Mouse (Mus musculus): ENCODE measurements around the gene Ptprn2.
A peak's percentile ranks its signal among the peaks of the same experiment; 100 is the strongest.

Gene Ptprn2

DNA sequence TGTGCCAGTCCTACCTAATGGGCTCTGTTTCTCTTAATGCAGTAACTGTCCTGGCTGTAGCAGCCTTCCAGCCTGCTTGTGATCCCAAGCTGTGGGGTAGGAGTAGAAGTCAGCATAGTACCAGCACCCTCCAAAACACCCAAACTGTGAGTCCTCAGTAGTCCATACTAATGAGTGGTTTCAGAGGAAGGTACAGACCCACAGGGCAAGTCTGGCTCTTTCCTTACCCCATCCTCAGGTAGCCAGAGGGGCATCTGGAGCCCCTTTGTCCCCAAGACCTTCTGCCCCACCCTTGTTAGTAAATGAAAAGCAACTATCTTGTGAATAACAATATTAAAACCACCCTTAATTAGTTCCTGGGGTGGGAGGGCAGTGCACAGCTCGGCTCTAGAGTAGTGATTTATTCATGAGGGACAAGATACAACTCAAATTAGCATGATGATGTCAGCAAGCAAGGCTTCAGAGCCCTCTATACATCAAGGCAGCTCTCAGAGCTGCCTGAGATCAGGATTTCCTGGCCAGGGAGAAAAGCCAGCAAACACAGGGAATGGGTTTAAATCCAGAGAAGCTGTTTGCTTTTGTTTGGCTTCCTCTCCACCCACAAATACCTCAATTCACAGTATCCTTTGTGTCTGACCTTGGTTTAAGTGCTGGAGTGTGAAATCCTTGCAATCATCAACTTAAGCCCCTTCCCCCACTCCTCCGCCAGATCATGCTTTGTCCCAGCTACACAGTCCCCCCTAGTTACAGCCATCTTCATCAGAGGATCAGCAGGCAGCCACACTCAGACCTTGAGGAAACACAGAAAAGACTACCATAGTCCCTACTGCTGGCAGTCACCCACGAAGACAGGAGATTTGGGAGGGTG, 562.1 kb downstream of the Ptprn2 start:
- DNase-seq (ENCODE audit: low read depth in 1 of 2, low spot score in 2 of 2) = no peak

DNA sequence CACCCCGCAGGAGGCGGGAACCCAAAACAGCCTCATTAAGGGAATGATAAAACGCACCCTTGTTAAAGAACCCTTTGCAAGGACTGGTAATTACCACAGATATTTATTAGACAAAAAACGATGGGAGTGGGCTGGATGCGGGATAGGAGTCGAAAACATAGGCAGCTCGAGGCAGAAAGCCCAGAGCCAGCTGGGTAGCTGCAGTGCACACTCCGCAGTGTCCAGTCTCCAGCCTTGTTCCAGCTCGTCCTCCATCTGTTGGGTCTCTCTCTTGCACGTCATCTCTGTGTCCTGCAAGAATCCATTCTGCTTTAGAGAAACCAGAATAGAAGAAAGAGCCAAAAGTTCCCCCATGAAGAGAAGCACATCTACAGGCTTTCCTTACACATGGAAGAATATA, 564.3 kb downstream of the Ptprn2 start:
- no peak for DNase-seq (ENCODE audit: low read depth in 1 of 2, low spot score in 2 of 2)

DNA sequence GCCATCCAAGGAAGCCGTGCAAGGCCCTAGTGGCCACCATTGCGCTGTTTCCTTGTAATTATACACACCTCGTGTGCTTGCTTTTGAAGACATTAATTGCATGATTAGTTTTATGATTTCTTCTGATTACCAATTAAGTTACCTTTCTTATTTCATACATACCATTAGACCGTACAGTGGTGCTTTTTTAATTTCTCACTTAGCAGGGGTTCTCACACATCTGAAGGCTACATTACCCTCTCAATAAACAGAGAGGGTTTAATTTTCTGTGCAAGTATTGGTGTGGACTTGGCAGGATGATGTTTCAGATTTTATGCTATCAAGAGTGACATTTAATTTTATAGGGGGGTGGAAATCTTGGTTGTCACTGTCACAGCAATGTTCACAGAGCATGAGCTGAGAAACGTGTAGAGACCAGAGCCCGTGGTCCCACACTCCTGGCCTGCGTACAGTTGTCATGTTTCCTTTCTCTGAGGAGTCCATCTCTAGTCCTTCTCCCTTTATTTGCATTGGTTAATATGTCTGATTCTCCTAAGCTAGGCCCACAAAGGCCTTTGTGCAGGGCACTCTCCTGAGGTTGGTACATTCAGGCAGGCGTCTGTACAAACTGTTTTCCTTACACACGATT, 567.8 kb downstream of the Ptprn2 start:
- DNase-seq (ENCODE audit: low read depth in 1 of 2, low spot score in 2 of 2) = no peak

DNA sequence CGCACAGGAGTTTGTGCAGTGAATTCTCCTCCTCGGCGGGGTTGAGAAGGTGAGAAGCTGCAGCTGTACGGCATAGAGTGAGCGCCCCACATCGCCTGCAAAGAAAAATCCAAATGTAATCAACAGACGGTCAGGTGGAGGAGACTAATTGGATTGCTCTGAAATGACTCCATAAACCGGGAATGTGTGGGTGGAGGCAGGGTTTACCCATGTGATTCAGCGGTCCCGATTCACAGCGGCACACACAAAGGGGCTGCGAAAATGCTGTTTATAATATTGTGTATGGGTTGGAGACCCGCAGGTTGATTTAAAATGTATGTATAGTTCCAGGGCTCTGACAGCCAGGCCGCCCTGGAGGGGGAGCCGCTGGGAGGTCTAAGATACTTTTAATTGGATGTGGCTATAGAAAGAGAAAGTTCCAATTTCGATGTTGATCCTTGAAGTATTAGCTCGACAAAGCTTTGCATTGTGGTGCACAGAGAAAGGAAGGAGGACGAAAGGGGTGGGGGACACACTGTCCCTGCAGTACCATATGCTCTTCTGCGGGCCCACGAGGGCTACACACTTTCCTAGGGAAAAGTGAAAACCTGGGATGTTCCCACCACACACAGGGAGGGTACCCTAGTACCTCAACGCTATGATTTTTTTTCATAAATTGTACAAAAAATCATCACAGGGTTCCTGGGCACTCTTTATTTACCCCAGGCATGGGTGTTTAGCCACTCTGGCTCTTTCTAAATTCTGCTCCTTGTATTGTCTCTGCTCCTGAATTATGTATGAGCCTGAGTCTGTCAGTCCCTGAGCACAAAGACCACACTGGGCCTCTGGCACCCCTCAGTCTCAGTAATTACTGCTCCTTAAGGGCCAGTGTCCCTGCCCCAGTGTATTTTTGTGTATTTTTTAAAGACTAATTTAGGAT, 568.6 kb downstream of the Ptprn2 start:
- no peak for DNase-seq (ENCODE audit: low read depth in 1 of 2, low spot score in 2 of 2)

DNA sequence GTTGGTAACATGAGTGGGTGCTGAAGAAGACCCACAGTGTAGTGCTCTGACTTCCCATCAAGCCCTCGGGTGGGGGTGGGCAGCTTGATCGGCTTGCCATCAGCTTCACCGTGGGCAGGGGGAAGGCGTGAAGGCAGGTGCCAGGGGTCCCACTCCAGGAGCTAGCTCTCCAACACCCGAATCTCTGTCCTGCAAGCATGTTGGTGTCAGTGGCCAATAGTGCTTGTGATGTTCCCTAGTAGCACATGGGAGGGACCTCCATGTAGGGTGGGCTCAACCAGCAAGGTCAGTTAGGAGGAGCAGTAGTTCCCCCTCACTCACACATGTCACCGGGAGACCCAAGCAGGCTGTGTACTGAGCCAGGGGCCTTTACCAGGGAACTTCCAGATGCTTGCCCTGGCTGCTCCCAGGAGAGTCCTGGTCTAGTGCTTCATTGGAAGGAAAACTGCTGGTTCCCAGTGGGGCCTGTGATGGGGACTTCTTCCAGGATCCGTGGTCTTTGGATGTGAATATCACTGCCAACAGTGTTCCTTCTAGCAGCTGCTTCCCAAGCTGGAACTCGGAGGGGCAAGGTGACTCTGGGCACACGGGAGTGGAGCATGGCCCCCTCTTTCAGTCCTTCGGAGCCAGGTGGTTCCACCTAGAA, 569.5 kb downstream of the Ptprn2 start:
- DNase-seq (ENCODE audit: low read depth in 1 of 2, low spot score in 2 of 2) = no peak

DNA sequence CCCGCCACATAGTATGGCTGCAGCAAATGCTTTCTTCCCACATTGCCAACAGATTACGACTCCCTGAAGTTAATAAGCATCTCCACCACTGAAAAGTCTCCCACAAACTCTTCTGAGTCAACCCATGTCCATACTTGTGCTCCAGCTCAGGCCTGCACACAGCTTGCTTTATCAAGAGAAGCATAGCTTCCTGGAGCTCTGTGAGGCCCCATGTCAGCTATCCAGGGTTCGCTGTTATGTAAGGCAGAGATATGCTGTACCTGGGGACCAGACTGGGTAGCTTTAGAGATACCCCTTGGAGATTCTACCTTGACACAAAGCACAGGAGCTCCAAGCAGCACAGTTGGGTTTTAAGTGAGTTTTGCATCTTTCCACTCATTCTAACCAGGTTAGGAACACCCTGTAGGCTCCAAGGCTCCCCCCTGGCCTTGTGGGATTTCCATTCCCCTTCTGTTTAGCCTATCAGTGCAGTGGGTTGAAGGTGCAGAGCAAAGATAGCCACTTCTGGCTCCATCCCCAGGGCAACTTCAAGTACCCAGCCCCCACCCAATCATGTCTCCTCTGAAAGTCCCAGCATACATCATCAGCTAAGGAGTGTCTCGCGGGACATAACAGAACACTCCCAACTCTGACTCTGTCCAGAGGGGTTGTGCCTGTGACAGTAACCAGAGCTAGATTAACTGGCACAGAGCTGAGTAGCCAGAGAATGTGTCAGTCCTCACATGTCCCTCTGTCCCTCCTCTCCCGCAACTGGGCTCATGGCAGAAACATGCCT, 572.9 kb downstream of the Ptprn2 start:
- no peak for DNase-seq (ENCODE audit: low read depth in 1 of 2, low spot score in 2 of 2)

DNA sequence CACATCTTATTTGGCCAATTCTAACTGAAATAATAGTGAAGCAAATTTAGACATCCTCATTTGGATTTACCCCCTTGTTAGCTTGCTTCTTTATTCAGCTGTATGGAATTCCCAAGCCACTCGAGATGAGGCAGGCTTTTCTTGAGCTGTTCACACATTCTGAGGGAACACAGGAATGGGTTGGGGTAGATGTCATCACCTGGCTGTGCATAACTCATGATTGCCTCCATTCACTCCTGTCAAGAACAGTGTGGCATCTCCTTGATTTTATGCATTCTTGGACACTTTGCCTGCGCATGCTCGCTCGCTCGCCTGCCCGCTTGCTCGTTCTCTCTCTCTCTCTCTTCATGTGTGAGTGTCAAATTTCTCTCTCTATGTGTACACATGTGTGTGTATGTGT, 573.5 kb downstream of the Ptprn2 start:
- no peak for DNase-seq (ENCODE audit: low read depth in 1 of 2, low spot score in 2 of 2)

DNA sequence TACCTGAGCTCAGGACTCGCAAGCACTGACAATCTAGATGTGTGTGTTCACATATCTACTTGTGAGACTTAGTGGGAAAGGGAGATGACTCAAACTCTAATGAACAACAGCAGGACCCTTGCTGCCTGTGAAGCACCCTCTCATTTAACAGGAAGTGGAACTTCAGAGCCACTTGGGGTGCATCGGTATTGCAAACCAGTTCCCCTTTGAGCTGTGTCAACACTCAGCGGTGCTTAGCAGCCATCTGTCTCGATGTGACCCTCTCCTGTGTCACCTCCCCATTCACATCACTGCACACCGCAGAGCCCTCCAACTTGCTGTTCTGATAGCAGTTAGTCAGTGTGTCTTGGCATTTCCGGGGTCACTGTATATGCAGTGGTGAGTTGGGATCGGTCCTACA, 592.1 kb downstream of the Ptprn2 start:
- peak; percentile 31 to 33 for DNase-seq (ENCODE audit: low read depth in 1 of 2, low spot score in 2 of 2)

DNA sequence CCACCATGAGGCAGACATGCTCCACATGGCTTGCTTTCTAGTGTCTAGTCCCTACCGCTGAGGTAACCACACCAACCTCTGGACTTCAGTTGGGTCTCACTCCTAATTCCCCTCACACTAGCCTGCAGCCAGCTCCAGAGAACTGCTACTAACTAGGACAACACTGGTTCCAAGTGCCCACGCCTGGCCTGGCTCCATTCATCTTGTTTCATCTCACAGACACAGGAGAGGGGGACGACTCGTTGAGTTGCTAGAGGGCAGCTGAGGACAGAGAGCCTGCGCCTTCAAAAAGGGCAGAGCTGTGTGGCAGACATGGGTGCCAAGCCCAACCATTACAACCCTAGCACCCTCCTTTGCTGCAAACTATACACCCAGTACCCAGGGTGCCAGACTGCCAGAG, 593.4 kb downstream of the Ptprn2 start:
- DNase-seq (ENCODE audit: low read depth in 1 of 2, low spot score in 2 of 2) = no peak

DNA sequence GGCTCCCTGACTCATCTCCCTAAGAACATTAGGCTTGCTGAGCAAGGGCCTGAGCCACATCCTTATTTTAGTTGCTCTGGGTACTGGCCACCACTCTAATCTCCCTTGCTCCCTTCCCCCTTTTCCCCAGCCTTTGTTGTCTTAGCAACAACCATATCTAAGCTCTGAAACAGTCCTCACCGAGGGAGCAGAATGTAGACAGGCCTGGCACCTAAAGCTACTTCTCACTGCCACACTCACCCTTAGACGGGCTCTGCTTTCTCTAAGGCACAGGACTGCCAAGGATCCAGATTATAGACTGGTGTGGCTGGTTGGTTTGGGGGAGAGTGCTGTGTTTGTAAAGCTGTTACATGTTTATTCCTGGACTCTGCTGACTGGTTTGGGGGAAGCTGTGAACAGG, 594.2 kb downstream of the Ptprn2 start:
- no peak for DNase-seq (ENCODE audit: low read depth in 1 of 2, low spot score in 2 of 2)

DNA sequence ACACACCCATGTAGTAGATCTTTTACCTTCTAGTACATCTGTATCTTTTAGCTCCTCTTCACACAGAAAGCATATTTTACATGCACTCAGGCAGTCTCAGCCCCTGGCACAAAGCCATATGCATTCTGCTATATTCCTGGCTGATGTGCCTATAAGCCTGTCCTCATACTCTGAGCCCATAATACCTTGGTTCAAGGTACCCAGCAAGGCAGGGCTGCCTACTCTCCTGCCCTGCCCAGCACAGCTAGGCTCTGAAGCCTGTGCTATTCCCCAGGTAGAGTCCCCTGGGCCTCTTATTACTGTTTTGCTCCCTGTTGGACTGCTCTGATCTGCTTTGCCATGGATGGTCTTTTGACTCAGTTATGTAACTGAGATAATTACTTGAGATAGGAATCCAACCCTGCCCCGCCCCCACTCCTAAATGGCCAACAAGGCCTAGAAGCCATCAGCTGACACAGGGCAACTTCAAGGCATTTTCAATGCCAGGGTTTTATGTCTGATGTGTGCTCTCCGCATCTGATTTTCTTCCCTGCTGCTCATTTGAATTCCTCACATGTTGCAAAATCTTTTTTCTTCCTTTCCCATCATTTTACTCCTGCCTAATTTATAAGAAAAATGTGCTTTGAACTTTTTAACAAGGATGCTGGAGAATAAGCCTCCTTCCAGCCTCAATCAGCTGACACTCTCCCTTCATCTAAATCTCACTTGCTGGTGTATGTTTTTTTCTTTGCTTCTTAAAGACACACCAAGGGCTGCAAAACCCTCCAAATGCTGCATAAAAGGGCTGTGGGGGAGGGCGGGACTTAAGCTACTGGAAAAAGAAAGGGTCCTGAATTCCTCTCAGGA, 598.6 kb downstream of the Ptprn2 start:
- no peak for DNase-seq (ENCODE audit: low read depth in 1 of 2, low spot score in 2 of 2)

DNA sequence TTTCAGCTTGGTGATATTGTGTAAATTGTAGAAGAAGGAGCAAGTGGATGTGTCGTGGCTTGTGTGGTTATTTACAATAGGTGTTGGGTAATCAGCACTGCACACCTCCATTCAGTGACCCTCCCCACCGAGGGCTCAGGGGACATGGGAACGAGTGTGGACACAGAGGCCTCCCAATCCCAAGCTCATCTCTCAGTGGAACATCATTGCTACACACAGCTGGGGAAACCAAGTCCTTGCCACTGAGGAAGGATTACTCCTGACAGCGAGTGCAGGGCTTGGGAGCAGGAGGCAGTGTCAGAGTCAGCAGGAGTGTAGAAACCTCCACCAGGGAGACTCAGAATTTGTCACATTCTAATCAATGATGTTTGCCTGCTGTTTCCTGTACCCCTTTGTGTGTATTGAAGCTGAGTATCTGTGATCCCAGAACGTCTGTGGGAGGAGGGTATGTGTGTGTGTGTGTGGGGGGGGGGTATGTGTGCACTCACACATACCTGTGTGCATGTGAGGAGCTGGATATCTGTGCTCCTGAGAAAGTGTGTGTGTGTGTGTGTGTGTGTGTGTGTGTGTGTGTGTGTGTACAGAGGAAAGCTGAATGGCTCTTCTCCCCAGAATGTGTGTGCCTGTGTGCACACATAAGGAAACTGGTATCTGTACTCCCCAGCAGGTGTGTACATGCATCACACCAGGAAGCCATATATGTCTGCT, 599.3 kb downstream of the Ptprn2 start:
- no peak for DNase-seq (ENCODE audit: low read depth in 1 of 2, low spot score in 2 of 2)

DNA sequence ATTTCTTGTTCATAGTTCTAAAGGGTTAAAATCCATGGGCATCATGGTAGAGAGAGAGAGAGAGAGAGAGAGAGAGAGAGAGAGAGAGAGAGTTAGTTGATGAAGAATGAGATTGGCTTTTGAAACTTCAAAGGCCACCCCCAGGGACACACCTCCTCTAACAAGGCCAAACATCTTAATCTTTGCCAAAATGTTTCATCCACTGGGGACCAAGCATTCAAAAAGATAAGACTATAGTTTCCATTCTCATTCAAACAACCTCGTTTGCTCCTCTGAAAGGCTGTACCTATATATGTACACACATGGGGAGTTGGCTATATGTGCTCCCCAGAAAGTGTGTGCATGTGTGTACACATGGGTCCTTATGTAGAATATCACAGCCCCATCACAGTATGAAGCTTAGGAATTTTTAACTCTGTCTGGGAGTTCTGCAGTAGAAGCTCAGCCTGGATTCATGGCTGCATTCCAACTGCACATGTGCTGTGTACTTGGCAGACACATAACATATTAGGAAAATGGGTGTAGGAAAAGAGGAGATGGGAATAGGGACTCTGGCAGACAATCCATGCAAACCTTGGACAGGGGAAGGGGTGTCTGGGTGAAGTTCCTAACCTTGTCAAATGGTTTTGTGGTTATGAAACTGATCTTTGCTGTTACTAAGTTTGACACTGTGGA, 600.3 kb downstream of the Ptprn2 start:
- no peak for DNase-seq (ENCODE audit: low read depth in 1 of 2, low spot score in 2 of 2)

DNA sequence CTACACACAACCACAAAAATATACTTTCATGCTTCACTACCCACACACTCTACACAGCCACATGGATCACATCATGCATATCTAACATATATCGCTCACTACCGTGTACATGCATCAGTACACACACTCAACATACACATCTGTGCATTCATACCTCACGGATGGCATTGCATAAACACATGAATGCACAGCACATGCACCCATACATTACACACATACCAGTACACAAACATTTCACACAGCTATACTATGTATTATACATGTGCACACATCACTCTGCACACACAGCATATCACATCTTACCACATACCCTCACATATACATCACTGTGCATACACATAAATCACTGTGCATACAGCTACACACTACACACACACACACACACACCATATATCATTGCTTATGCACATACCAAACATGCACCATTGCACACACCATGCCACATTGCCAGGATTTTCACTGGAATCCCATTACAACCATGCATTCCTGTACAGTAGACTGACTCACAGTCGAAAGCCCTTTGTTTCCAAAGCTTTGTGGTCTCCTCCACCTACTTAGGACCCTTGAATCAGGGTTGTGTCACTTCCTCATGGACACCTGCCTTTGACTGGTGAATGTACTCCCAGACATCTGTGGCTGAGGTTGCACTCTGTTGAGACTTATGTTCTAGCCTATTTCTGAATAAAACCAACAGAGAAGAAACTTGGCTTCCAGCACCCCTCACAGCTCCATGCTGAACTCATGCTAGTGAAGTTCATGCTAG, 607.0 kb downstream of the Ptprn2 start:
- no peak for DNase-seq (ENCODE audit: low read depth in 1 of 2, low spot score in 2 of 2)

DNA sequence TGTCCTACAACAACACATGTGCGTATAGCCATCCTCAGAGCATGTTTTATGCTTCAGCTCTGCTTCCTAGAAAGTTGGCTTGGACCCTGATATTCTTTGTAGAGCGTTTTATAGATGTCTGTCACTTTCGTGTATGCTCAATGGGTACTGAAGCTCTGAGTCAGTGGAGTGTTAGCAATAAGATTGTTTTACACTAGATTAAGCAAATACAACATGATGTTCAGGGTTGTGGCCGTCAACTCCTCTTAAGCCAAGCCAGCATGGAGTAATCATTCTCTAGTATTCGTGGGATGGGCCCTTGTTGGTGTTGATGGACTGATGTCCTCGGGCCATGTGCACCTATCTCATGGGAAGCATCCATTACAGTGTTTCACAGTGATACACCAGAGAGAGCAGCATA, 610.4 kb downstream of the Ptprn2 start:
- no peak for DNase-seq (ENCODE audit: low read depth in 1 of 2, low spot score in 2 of 2)

DNA sequence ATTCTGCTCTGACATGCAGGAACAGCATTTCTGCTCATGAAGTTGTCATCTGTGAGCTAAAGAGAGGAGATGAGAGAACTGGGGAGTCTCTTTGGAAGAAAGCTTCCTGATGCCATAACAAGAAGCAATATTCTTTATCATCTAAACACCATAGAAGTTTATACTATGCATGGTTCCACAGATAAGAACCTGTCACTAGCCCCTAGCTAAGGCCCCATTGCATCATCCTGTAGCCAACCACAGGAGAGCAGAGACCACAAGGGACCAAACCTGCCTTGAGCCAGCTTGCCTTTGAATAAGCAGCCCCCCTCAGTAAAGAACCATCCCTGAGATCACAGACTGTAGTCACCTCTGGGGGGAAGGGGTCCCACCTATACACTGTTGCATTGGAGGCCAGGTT, 612.8 kb downstream of the Ptprn2 start:
- no peak for DNase-seq (ENCODE audit: low read depth in 1 of 2, low spot score in 2 of 2)

DNA sequence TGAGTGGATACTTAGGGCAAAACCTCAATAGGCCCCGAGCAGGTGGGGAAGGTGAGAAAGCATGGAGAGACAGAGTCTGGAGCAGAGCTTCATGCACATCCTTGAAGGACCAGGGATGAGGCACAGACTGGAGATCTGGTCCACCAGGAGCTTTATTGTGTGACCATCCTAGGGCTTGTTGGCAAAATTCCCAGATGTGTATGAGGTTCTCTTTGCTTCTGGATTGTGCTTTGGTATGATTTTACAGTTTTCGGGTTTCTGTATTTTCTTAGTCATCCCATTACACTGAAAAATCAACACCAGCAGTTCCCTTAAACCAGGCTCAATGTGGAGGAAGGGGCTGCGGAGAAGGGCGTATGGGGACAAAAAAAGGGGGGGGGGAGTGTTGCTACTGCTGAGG, 621.2 kb downstream of the Ptprn2 start:
- no peak for DNase-seq (ENCODE audit: low read depth in 1 of 2, low spot score in 2 of 2)

DNA sequence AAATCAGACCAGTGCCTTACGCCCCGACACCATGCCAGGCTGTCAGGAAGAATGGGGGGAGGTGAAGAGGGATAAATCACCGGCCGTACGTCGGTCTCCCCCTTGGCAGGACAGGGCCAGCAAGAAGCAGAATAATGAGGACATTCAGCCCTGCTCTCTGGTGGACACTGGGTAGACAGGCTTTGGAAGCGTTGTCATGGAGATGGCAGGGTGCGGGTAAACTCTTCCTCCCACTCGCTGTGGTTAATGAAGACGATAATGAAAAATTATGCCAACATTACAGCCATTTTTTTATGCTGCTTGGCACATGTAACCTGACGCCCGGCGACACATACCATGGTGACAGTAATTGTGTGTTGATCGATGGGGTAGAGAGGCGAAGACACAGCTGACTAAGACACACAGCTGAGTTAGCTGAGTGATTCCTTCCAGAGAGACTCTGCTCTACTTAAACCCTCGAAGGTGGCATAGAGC, 621.7 kb downstream of the Ptprn2 start:
- no peak for DNase-seq (ENCODE audit: low read depth in 1 of 2, low spot score in 2 of 2)
